Mouse (Mus musculus): Measurements from ENCODE around the gene Fam50b.

Gene Fam50b

GRCm38 (mm10) chr13:34739071-34739470, 4.4 kb downstream of the Fam50b start:
- no peak for DNase-seq

- DNase-seq: no peak
These were observed 6.6 kb downstream of the Fam50b start for GRCm38 (mm10) chr13:34741254-34741653.

DNA sequence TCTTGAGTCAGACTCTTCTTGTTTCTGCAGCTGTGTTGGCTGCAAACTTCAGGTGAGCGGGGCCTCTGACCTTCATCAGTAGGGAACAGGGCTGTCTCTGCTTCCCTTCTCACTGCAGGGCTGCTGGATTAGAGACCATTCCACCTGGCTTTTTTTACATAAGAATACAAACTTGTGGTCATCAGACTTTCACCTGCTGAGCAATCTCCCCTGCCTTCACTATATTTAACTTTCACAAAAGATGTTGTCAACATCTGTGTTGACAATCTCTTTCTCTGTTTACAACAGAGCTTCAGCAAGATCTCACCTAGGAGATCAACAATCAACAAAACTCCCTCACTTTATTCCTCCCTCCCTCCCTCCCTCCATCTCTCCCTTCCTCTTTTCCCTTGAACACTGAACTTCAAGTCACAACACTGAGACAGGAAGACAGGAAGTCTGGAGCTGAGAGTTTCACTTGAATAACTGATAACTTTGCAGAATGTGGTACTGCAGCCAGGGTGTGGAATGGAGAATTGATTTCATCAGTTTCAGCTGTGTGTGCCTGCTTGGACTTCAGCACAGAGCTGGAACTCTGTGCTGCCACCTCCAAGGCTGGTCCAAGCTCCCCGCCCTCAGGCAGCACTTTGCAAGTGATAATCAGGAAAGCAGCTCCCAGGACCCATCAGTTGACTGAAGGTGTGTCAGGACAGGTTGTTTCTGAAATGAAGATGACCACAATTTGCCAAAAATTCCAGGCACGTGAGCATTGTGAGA, 7.3 kb downstream of the Fam50b start:
- no peak for DNase-seq

- DNase-seq: no peak
These were observed 12.2 kb downstream of the Fam50b start for GRCm38 (mm10) chr13:34746811-34747210.

DNA sequence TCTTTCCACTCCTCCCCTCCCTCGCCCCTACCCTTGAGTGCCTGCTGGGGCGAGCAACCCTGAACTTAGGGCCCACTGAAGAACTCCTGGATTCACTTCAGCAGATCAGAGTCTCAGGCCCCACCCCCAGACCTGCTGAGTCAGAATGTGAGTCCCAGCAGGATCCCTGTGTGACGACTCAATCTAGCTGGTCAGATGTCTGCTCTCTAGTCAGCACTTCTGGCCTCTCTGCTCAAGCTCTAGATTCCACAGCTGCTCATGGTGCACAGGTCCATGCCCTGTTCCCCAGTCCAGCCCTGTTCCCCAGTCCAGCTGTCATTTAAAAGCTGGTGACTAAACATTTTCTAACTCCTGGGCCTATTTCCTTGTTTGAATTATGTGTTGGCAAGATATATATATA, 13.9 kb downstream of the Fam50b start:
- DNase-seq: no peak

DNA sequence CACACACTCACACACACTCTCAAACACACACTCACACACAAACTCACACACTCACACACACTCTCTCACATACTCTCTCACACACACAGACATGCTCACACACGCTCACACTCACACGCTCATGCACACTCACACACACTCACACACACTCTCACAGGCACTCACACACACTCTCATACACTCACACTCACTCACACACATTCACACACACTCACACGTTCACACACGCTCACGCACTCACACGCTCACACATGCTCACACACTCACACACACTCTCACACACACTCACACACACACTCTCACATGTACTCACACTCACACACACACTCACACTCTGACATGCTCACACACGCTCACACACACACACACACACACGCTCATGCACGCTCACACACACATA, 24.6 kb downstream of the Fam50b start:
- DNase-seq: no peak

DNA sequence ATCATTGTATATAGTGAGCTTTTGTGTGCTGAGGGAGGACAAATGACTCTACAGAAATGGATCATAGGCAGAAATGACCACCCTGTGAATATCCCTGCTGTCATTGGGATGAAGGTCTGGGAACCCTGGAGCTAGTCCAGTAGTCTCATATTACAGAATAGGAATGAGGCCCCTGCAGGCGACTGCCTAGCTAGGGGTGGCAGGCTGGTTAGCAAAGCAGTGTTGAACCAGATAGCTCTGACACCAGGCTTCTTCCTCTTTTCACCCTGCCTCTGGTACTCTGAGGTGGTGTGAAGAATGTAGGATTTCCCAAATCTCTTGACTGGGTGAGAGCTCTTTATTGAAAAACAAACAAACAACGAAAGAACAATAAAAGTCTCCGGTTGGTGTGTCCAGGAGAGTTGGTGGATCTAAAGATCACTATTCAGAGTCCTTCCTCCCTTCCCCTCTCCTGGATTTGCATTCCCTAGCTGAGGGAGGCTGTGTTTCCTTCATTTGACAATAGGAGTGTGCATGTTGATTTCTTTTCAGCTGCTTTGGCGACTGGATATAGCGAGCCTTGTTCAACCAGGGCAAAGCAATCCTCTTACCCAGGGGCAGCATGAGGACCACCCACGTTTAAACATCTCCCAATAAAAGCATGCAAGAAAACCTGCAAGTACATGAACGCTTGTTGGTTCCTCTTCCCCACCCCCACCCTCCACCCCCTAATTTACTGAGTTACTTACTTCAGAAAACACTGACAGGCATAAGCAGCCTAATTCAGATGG, 26.1 kb downstream of the Fam50b start:
- DNase-seq: no peak

GRCm38 (mm10) chr13:34762136-34762535, 27.5 kb downstream of the Fam50b start:
- DNase-seq: no peak

- DNase-seq: no peak
These were observed 28.2 kb downstream of the Fam50b start for GRCm38 (mm10) chr13:34762865-34763264.

DNA sequence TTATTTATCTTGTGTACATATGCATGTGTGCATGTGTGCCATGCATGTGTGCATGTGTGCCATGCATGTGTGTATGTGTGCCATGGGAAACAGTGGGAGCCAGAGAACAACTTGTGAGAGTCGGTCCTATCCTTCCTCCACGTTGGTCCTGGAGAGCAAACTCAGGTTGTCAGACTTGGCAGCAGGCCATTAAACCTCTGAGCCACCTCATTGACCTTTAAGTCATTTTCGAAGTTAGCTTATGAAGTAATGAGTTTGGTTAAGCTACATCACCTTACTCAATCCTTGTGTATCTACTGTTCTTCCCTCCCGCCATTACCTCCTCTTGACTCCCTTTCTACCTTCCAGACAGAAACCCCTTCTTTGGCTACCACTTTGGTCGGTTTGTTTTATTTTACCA, 30.6 kb downstream of the Fam50b start:
- DNase-seq: no peak

- DNase-seq: peak; percentile 38
These were observed 31.9 kb downstream of the Fam50b start for GRCm38 (mm10) chr13:34766572-34766971.

DNA sequence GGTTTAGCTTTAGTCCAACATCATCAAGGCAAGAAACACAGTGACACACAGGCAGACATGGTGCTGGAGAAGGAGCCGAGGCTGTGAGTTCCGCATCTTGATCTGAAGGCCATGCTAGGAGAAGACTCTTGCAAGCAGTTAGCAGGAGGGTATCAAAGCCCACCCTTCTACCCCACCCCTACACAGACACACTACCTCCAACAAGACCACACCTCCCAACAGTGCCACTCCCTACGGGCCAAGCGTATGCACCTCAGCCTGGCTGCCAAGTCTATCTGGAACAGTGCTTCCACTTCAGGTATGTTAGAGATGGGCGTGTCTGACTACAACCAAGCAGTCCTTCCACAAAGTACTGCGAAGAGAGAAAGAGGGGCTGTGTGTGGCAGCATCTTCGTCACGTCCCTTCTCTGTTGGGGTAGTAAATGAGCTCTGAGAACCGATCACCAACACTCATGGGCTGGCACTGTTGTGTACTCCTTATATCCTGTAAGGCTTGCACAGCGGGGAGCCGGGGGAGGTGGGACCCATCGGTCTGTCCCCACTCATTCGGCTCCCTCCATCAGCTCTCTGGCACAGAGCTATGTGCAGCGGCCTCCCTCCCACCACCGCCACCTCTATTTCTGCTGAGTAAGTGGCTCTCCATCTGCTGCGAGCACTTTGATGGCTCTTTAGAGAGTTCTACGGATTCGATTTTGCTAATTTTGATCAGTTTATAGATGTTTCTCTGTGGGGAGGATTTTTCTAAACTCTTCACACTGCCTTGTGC, 33.1 kb downstream of the Fam50b start:
- no peak for DNase-seq

DNA sequence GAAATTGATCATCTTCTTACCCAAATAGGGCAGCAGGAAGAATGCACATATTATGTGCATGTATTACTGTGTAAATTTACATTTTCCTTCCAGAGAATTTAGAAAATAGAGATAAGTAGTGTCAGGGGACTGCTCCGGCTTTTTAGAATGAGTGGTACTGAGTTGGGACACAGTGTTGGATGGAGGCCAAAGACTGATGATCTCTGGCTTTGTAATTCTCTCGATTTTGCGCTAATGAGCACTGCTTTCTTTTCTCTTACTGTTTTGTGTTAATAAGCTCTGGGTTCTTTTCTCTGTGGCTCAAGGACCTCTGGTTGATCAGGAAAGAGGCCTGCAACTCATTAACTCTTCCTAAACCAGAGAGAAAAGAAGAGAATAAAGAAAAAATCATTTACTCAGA, 42.1 kb downstream of the Fam50b start:
- DNase-seq: no peak

DNA sequence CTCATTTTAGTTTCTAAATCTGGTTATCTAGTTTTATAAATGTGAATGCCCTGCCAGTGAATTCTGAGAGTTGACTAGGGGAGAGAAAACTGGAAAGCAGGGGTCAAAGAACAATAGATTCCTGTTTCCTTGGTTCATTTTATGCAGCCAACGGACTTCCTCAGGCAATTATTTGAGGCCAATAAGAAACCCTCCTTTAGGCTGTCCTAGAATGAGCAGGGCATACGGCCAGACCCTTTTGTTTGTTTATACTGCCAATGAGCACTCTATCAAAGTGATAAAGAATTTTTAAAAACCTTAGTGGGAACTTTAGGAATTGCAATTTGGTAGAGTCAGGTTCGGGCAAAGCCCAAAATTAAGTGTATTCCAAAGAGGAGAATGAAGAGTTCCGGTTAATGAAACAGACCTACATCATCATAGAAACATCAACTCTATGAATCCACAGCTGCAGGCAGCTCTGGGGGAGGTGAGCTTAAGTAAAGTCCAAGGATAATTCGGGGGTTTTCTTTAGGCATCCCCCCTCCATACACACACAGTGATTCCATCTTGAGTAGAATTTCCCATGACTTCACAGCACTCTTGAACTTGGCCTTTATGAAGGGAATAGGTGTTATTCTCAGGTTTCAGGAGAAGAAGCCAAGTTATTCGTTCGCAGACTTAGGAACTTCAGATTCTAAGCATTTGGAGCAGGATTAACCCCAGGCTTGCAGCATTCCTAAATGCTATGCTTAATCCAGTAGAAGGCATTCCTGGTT, 46.4 kb downstream of the Fam50b start:
- DNase-seq: peak; percentile 76

DNA sequence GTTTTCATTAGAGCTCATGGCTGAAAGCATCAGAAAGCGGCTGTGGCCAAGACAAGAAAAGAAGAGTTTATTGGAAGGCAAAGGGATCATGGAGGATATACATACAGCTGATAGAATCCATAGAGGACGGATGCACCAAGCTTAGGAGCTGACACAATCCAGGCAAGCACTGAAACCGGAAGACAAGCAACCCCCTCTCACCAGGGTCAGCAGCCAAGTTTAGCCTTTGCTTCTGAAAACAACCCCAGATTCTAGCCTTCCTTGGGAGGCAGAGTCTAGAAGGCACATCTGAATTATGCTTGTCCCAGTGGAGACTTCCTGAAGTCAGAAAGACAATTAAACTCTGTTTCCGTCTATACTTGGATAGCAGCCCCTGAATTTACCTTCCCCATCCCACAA, 47.0 kb downstream of the Fam50b start:
- no peak for DNase-seq

DNA sequence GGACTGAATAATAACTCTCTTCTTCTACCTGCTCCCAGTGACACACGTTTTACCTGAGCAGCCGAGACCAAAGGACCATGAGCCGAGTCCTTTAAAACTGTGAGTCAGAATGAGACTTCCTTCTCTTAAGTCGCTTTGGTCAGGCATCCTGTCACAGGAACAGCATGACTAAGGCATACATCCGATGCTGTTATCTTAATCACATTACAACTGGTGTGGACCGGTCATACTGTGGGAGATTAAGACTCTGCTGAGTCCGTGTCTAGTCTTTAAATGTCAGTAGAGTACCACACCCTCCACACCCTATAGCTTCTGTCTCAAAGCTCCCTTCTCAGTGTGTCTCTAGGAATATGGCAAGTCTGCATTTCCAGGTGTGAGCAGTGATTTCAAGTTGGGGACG, 50.2 kb downstream of the Fam50b start:
- no peak for DNase-seq

GRCm38 (mm10) chr13:34786634-34787033, 52.0 kb downstream of the Fam50b start:
- no peak for DNase-seq

- no peak for DNase-seq
These were observed 52.9 kb downstream of the Fam50b start for GRCm38 (mm10) chr13:34787546-34787945.

DNA sequence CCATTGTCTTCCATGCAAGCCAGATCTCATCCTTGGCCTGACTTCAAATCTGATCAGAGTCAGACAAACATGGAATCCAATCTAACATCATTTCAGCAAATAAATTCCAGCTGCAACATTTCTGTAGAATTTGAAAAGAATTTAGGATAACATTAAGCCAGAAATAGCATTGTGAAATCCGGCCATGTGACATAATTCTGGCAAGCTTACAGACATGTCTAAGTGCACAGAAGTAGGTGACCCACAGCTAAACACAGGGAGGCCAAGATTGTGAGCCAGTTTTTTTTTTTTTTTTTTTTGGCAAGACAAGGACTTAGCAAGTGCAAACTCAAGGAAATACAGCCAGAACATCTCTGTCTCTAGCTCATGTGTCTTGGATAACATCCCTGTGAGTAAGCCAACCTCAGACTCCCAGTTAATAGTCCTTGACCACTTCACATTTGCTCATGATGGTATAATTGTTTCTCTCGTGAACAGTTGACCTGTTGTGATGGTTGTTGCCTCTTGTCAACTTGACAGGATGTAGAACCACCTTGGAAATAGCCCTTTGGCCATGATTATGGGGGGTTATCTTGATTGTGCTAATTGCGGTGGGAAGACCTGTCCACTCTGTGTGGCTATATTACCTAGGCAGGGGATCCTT, 54.6 kb downstream of the Fam50b start:
- peak; percentile 73 for DNase-seq

DNA sequence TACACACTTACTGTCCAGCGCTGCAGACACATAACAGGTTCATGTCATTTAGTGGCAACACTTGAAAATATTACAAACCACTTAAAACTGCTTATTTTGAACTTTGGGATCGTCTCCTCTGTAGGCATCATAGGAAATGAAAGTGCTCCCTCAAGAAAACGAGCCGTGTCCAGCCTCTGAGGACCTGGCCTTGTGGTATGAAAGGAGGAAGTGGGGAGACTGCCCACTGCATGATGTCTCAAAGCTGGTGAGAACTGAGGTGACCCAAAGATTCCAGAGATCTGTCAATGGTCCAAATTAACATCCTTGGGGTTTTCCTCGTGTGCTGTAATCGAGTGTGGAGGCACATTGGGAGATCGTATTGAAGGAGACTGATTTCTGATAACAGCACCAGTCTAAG, 58.4 kb downstream of the Fam50b start:
- no peak for DNase-seq

DNA sequence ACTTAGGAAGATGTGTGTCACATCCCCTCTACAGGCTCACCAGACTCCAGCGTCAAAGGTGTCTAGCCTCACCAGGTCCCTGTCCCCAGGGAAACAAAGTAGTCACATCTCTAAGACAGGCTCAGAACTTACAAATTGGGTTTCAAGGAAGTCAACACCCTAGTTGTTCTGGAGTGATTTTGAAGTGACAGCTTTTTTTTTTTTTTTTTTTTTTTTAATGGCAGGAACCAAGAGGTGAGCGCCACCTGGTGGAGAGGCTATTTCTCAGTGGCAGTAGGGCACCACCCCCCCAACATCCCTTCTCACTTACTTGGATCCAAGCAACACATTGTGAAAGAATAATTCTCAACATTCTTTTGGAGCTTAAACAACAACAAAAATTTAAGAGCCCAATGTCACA, 59.2 kb downstream of the Fam50b start:
- DNase-seq: peak; percentile 86

GRCm38 (mm10) chr13:34794426-34794825, 59.8 kb downstream of the Fam50b start:
- DNase-seq: peak; percentile 50
